Mouse (Mus musculus) embryonic fibroblast, embryonic 13.5 days (primary cell): ENCODE results near the gene Hunk.

Source experiments
- CTCF ChIP-seq: IDR thresholded peaks from 2 replicates; pipeline ENCODE4 v1.5.1; 2011; ENCODE audit warnings: mild to moderate bottlenecking, control low read depth, low read length, moderate library complexity, borderline replicate concordance; ENCODE audit not compliant: insufficient read depth
- POLR2A ChIP-seq: IDR thresholded peaks from 2 replicates; pipeline ENCODE4 v1.6.1; 2011; ENCODE audit warnings: low read depth, mild to moderate bottlenecking, control low read depth, low read length, moderate library complexity

DNA sequence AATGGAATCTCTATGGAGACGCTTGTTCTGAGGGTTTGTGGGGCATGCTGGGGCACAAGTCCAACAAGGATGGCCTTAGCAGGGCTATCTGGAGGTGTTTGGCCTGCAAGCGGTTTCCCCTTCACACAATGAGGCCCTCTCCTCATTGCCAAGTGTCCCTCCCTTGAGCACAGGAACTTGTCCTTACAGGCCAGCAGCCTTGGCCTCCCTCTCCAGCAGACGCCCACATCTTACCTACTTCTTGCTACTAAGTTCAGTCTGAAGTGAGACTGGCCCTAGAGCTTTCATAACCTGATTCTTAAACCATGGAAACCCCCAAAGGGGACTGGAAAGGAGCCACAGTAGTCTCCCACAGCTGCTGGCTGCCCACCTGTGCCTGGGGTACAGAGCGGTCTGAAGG lies 104.3 kb downstream of the Hunk start:
- no peak for TF ChIP-seq POLR2A
- no peak for TF ChIP-seq CTCF
